Comparison of ENCODE assay signal across 17 mouse cellular contexts in the genomic region with DNA sequence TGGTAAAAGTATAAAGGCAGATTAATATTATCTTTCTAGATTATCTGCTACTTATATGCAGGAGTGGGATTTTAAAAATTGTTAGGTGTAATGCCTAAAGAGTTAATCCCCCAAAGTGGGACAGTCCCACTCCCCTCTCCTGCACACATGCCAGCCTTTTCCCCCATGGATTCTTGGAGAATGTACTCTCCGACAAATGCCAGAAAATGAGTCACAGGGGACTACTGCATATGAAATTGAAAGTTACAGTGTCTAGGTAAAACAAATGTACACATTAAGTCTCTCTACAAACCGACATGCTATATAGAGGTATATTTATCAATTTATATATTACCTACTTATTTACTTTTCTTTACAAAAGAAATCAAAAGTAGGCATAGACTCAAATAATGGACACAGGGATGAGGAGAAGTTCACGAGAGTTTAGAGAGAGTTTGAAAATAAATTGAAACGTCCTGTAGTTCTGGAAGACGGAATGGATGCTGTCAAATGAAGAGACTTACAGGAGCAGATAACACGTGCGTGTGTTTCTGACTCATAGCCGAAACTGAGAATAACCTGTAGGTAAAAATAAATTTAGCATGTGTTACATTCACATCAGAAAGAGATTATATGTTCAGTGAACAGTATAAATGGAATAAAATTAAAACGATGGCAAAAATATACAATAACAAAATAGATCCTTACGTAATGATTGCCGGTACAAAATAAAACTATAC.
"Had no signal": no experiment of that assay in that cellular context is flagged by ENCODE, and none has a peak within 500 bp of the region (broad histone marks: within the 10 kb centered on the region; RNA-seq: fewer than 3 reads in every experiment).

No protein-coding gene starts in this region.

- H3K27me3 ChIP-seq: lung, embryonic 15.5 days; megakaryocyte, embryonic 14.5 days; midbrain, embryonic 13.5 days; midbrain, embryonic 15.5 days; neural tube, embryonic 12.5 days; stomach, embryonic 15.5 days had no signal

- H3K36me3 ChIP-seq: lung, embryonic 15.5 days; midbrain, embryonic 13.5 days; midbrain, embryonic 15.5 days; neural tube, embryonic 12.5 days; stomach, embryonic 15.5 days had no signal

- H3K4me1 ChIP-seq: lung, embryonic 15.5 days; megakaryocyte, embryonic 14.5 days; midbrain, embryonic 13.5 days; midbrain, embryonic 15.5 days; neural tube, embryonic 12.5 days; stomach, embryonic 15.5 days had no signal

- H3K9ac ChIP-seq: lung, embryonic 15.5 days; midbrain, embryonic 13.5 days; midbrain, embryonic 15.5 days; neural tube, embryonic 12.5 days; stomach, embryonic 15.5 days had no signal

- ATAC-seq: lung, postnatal 0 days; midbrain, embryonic 13.5 days; midbrain, embryonic 15.5 days had no signal

- H3K4me2 ChIP-seq: lung, embryonic 15.5 days; midbrain, embryonic 11.5 days; midbrain, embryonic 13.5 days; midbrain, embryonic 15.5 days; neural tube, embryonic 12.5 days; stomach, embryonic 15.5 days had no signal

- H3K9me3 ChIP-seq: lung, embryonic 15.5 days; midbrain, embryonic 13.5 days; midbrain, embryonic 15.5 days; neural tube, embryonic 12.5 days; stomach, embryonic 15.5 days had no signal

- H3K4me3 ChIP-seq: lung, embryonic 15.5 days; megakaryocyte, embryonic 14.5 days; midbrain, embryonic 13.5 days; midbrain, embryonic 15.5 days; neural tube, embryonic 12.5 days; stomach, embryonic 15.5 days had no signal

- DNase-seq: lung, adult 2 months; lung, postnatal 14 days; lung, postnatal 36 days; right cerebral cortex, postnatal 14 days; thymus, adult 18-20 months; thymus, postnatal 14 days; thymus, postnatal 36 days had no signal

- H3K27ac ChIP-seq: lung, embryonic 15.5 days; macrophage; midbrain, embryonic 13.5 days; midbrain, embryonic 15.5 days; neural tube, embryonic 12.5 days; stomach, embryonic 15.5 days; stomach, postnatal 0 days had no signal
